Mouse (Mus musculus) frontal cortex, adult 2 months (tissue): Measurements from ENCODE around the gene Tcam1. TPM values are rescaled to one million over a fixed set of nuclear protein-coding genes. Genes with fewer than 3 reads are reported as not detected.
"Not testable (repeated sequence)": the region's sequence is repeated elsewhere in the genome, so short reads cannot be mapped to it uniquely, and the experiment has no call there.

Experiments
- DNase-seq, 2 experiments: peaks; one replicate each; pipeline ENCODE4 v3.0.0; 2022; ENCODE audit warnings: low spot score in 1 of 2; ENCODE audit errors: extremely low spot score in 1 of 2
- polyA plus RNA-seq: library from polyadenylated mRNA; depleted of rRNA; stranded (reverse); fragments of >200 nt; gene quantifications from 2 replicates; pipeline ENCODE4 v1.2.3, GENCODE M21; 2012; rRNA removed

Tcam1 gene
- polyA plus RNA-seq, result 0.23 and 0.28 TPM in 2 replicates

GRCm38 (mm10) chr11:106276454-106276853 is at the start of gene Tcam1:
Gene Tcam1, plus strand, starts transcription at chr11:106276672.
- peak; percentile 85 to 98 for DNase-seq

GRCm38 (mm10) chr11:106233978-106234377 is 42.5 kb upstream of the Tcam1 start:
- not testable (repeated sequence) for DNase-seq

- DNase-seq, result no peak
Measured at GRCm38 (mm10) chr11:106246834-106247233, 29.6 kb upstream of the Tcam1 start.

GRCm38 (mm10) chr11:106249326-106249725 is 27.1 kb upstream of the Tcam1 start:
- no peak for DNase-seq

- no peak for DNase-seq
Measured at GRCm38 (mm10) chr11:106254767-106255166, 21.7 kb upstream of the Tcam1 start.

GRCm38 (mm10) chr11:106255174-106255573 is 21.3 kb upstream of the Tcam1 start:
- no peak for DNase-seq

GRCm38 (mm10) chr11:106255685-106256451 is 20.6 kb upstream of the Tcam1 start, which contains the start of the genes Ftsj3 and Psmc5:
Gene Ftsj3, minus strand, starts transcription at chr11:106256079.
Gene Psmc5, plus strand, starts transcription at chr11:106256154.
- DNase-seq, result peak; percentile 92 to 99

GRCm38 (mm10) chr11:106256775-106257174 is 19.7 kb upstream of the Tcam1 start:
- DNase-seq, result peak in 1 of 2 experiments; percentile 61

- no peak for DNase-seq
Measured at GRCm38 (mm10) chr11:106260826-106261450, 15.5 kb upstream of the Tcam1 start.

- DNase-seq, result no peak
Measured at GRCm38 (mm10) chr11:106263963-106264362, 12.5 kb upstream of the Tcam1 start.

GRCm38 (mm10) chr11:106264988-106265387 is 11.5 kb upstream of the Tcam1 start:
- no peak for DNase-seq

- no peak for DNase-seq
Measured at GRCm38 (mm10) chr11:106265570-106265969, 10.9 kb upstream of the Tcam1 start.

GRCm38 (mm10) chr11:106266431-106266830 is 10.0 kb upstream of the Tcam1 start:
- DNase-seq, result no peak

- DNase-seq, result no peak
Measured at GRCm38 (mm10) chr11:106267311-106267852, 9.1 kb upstream of the Tcam1 start.

GRCm38 (mm10) chr11:106267871-106268270 is 8.6 kb upstream of the Tcam1 start:
- no peak for DNase-seq

GRCm38 (mm10) chr11:106268326-106269059 is 8.0 kb upstream of the Tcam1 start:
- DNase-seq, result no peak

- DNase-seq, result no peak
Measured at GRCm38 (mm10) chr11:106269060-106269431, 7.4 kb upstream of the Tcam1 start.

GRCm38 (mm10) chr11:106271131-106271793 is 5.2 kb upstream of the Tcam1 start:
- DNase-seq, result no peak

GRCm38 (mm10) chr11:106271794-106272643 is 4.5 kb upstream of the Tcam1 start:
- DNase-seq, result no peak
